Mouse (Mus musculus) embryonic fibroblast, embryonic 13.5 days (primary cell): ENCODE measurements around the gene Olfr1264. TPM values are rescaled to one million over a fixed set of nuclear protein-coding genes. Genes with fewer than 3 reads are reported as not detected.

Source experiments
- H3K27ac ChIP-seq: 2 replicates; pipeline ENCODE4 v1.5.1; 2012; ENCODE audit warnings: low read length, control low read depth, inconsistent platforms; ENCODE audit not compliant: insufficient read depth
- H3K4me1 ChIP-seq: 2 replicates; pipeline ENCODE4 v1.6.1; 2011; ENCODE audit warnings: low read length; ENCODE audit not compliant: control insufficient read depth, insufficient read depth
- H3K4me3 ChIP-seq: 2 replicates; pipeline ENCODE4 v1.5.1; 2011; ENCODE audit warnings: mild to moderate bottlenecking, control low read depth, low read length; ENCODE audit not compliant: insufficient read depth
- CTCF ChIP-seq: IDR thresholded peaks from 2 replicates; pipeline ENCODE4 v1.5.1; 2011; ENCODE audit warnings: mild to moderate bottlenecking, control low read depth, low read length, moderate library complexity, borderline replicate concordance; ENCODE audit not compliant: insufficient read depth
- POLR2A ChIP-seq: IDR thresholded peaks from 2 replicates; pipeline ENCODE4 v1.6.1; 2011; ENCODE audit warnings: low read depth, mild to moderate bottlenecking, control low read depth, low read length, moderate library complexity
- polyA plus RNA-seq: library from polyadenylated mRNA; stranded (reverse); fragments of >200 nt; gene quantifications from 2 replicates; pipeline ENCODE4 v1.2.4, GENCODE M21; 2011; ENCODE audit warnings: low read depth; ENCODE audit not compliant: missing spikeins, insufficient read length

Gene Olfr1264
- not detected in 2 replicates for polyA plus RNA-seq

GRCm38 (mm10) chr2:90025477-90025876 is at the start of gene Olfr1264:
Gene Olfr1264, minus strand, starts transcription at chr2:90025577.
- no peak for TF ChIP-seq POLR2A
- no peak for TF ChIP-seq CTCF
- Histone ChIP-seq H3K4me1 (no peaks in the 10 kb centered on the region), H3K4me3 (no peak within 1 kb of the TSS), H3K27ac (no peak within 1 kb of the TSS)

- Histone ChIP-seq H3K27ac (no peak overlapping the region), H3K4me3 (no peak overlapping the region), H3K4me1 (no peaks in the 10 kb centered on the region)
- TF ChIP-seq CTCF (no peak), POLR2A (no peak)
Measured at GRCm38 (mm10) chr2:90070065-90070464, 44.7 kb upstream of the Olfr1264 start.

- no peak within 1 kb of the TSS for H3K27ac ChIP-seq
Measured at GRCm38 (mm10) chr2:90063494-90063893, 38.1 kb upstream of the Olfr1264 start, which contains the start of gene Olfr140. Gene Olfr140, minus strand, starts transcription at chr2:90063594.

GRCm38 (mm10) chr2:90035037-90035436 is 9.7 kb upstream of the Olfr1264 start, which contains the start of gene Olfr1265:
Gene Olfr1265, plus strand, starts transcription at chr2:90035337.
- Histone ChIP-seq H3K4me3 (no peak within 1 kb of the TSS), H3K4me1 (no peaks in the 10 kb centered on the region), H3K27ac (no peak within 1 kb of the TSS)
- TF ChIP-seq POLR2A = no peak
- TF ChIP-seq CTCF = no peak

More at GRCm38 (mm10) chr2:90063494-90063893, 38.1 kb upstream of the Olfr1264 start, which contains the start of gene Olfr140:
- H3K4me3 ChIP-seq = no peak within 1 kb of the TSS
- H3K4me1 ChIP-seq = no peaks in the 10 kb centered on the region
- TF ChIP-seq CTCF (no peak), POLR2A (no peak)

- Histone ChIP-seq H3K4me3 (no peak within 1 kb of the TSS), H3K27ac (no peak within 1 kb of the TSS), H3K4me1 (no peaks in the 10 kb centered on the region)
- TF ChIP-seq POLR2A (no peak), CTCF (no peak)
Measured at GRCm38 (mm10) chr2:90011831-90012230, 13.5 kb downstream of the Olfr1264 start, which contains the start of gene Olfr1263. Gene Olfr1263, plus strand, starts transcription at chr2:90012131.

- Histone ChIP-seq H3K27ac (no peak within 1 kb of the TSS), H3K4me1 (no peaks in the 10 kb centered on the region), H3K4me3 (no peak within 1 kb of the TSS)
- no peak for TF ChIP-seq POLR2A
- no peak for TF ChIP-seq CTCF
Measured at GRCm38 (mm10) chr2:89999845-90000244, 25.5 kb downstream of the Olfr1264 start, which contains the start of gene Olfr1262. Gene Olfr1262, plus strand, starts transcription at chr2:90000145.

- Histone ChIP-seq H3K27ac (no peak within 1 kb of the TSS), H3K4me1 (no peaks in the 10 kb centered on the region), H3K4me3 (no peak within 1 kb of the TSS)
- TF ChIP-seq CTCF (no peak), POLR2A (no peak)
Measured at GRCm38 (mm10) chr2:89990921-89991320, 34.5 kb downstream of the Olfr1264 start, which contains the start of gene Olfr1261. Gene Olfr1261, plus strand, starts transcription at chr2:89991221.

- TF ChIP-seq CTCF = no peak
- no peak for TF ChIP-seq POLR2A
Measured at GRCm38 (mm10) chr2:89977709-89978108, 47.7 kb downstream of the Olfr1264 start.

GRCm38 (mm10) chr2:89974184-89974583 is 51.2 kb downstream of the Olfr1264 start, which contains the start of gene Olfr1260:
Gene Olfr1260, plus strand, starts transcription at chr2:89974340.
- no peak within 1 kb of the TSS for H3K27ac ChIP-seq

More at GRCm38 (mm10) chr2:89977709-89978108, 47.7 kb downstream of the Olfr1264 start:
- Histone ChIP-seq H3K4me3 (no peak overlapping the region), H3K27ac (no peak overlapping the region), H3K4me1 (no peaks in the 10 kb centered on the region)

More at GRCm38 (mm10) chr2:89974184-89974583, 51.2 kb downstream of the Olfr1264 start, which contains the start of gene Olfr1260:
- H3K4me1 ChIP-seq = no peaks in the 10 kb centered on the region
- H3K4me3 ChIP-seq = no peak within 1 kb of the TSS
- TF ChIP-seq POLR2A (no peak), CTCF (no peak)

Other genes with a start within 250 kb of the Olfr1264 start
- gene Olfr1254, start 232.0 kb downstream of the Olfr1264 start, polyA plus RNA-seq = not detected in 2 replicates
- gene Olfr1255, start 213.5 kb downstream of the Olfr1264 start, polyA plus RNA-seq = not detected in 2 replicates
- not detected in 2 replicates for gene Olfr1256, start 184.0 kb downstream of the Olfr1264 start, polyA plus RNA-seq
- not detected in 2 replicates for gene Olfr48, start 177.4 kb downstream of the Olfr1264 start, polyA plus RNA-seq
- not detected in 2 replicates for gene Olfr1257, start 147.1 kb downstream of the Olfr1264 start, polyA plus RNA-seq
- gene Olfr1258, start 98.3 kb downstream of the Olfr1264 start, polyA plus RNA-seq = not detected in 2 replicates
- not detected in 2 replicates for gene Olfr1259, start 76.9 kb downstream of the Olfr1264 start, polyA plus RNA-seq
- not detected in 2 replicates for gene Olfr1260, start 51.2 kb downstream of the Olfr1264 start, polyA plus RNA-seq
- gene Olfr1261, start 34.4 kb downstream of the Olfr1264 start, polyA plus RNA-seq = not detected in 2 replicates
- not detected in 2 replicates for gene Olfr1262, start 25.4 kb downstream of the Olfr1264 start, polyA plus RNA-seq
- gene Olfr1263, start 13.4 kb downstream of the Olfr1264 start, polyA plus RNA-seq = not detected in 2 replicates
- gene Olfr1265, start 9.8 kb upstream of the Olfr1264 start, polyA plus RNA-seq = not detected in 2 replicates
- gene Olfr140, start 38.0 kb upstream of the Olfr1264 start, polyA plus RNA-seq = not detected in 2 replicates
- not detected in 2 replicates for gene Olfr1269, start 95.8 kb upstream of the Olfr1264 start, polyA plus RNA-seq
- not detected in 2 replicates for gene Olfr32, start 116.7 kb upstream of the Olfr1264 start, polyA plus RNA-seq
- gene Olfr1270, start 127.5 kb upstream of the Olfr1264 start, polyA plus RNA-seq = not detected in 2 replicates
- not detected in 2 replicates for gene Olfr1506, start 198.9 kb upstream of the Olfr1264 start, polyA plus RNA-seq
- gene Olfr142, start 232.0 kb upstream of the Olfr1264 start, polyA plus RNA-seq = not detected in 2 replicates
- gene Olfr1271, start 245.5 kb upstream of the Olfr1264 start, polyA plus RNA-seq = not detected in 2 replicates